Mouse (Mus musculus): Measurements from ENCODE around the gene Cxcl3. TPM values are rescaled to one million over a fixed set of nuclear protein-coding genes. Genes with fewer than 3 reads are reported as not detected.
"Not testable (repeated sequence)": the region's sequence is repeated elsewhere in the genome, so short reads cannot be mapped to it uniquely, and the experiment has no call there.

Gene Cxcl3
- total RNA-seq, 2 experiments from 2014 or later = not detected

GRCm38 (mm10) chr5:90790074-90790502 lies 4.2 kb downstream of the Cxcl3 start:
- no peak for DNase-seq

- no peak for DNase-seq
Measured at GRCm38 (mm10) chr5:90794195-90794625, 8.3 kb downstream of the Cxcl3 start, which contains the start of gene Cxcl15. TSS of gene Cxcl15 (plus strand) at chr5:90794534.

GRCm38 (mm10) chr5:90795392-90795791 lies 9.5 kb downstream of the Cxcl3 start:
- not testable (repeated sequence) for DNase-seq

GRCm38 (mm10) chr5:90804574-90804973 lies 18.7 kb downstream of the Cxcl3 start:
- no peak for DNase-seq

GRCm38 (mm10) chr5:90806050-90806449 lies 20.1 kb downstream of the Cxcl3 start:
- DNase-seq = no peak

- no peak for DNase-seq
Measured at GRCm38 (mm10) chr5:90807176-90807950, 21.5 kb downstream of the Cxcl3 start.

GRCm38 (mm10) chr5:90819756-90820155 lies 33.9 kb downstream of the Cxcl3 start:
- no peak for DNase-seq

GRCm38 (mm10) chr5:90832145-90832767 lies 46.4 kb downstream of the Cxcl3 start:
- peak; percentile 10 for DNase-seq

- no peak for DNase-seq
Measured at GRCm38 (mm10) chr5:90832768-90833388, 47.0 kb downstream of the Cxcl3 start.

- no peak for DNase-seq
Measured at GRCm38 (mm10) chr5:90834436-90834835, 48.5 kb downstream of the Cxcl3 start.

- peak; percentile 47 for DNase-seq
Measured at GRCm38 (mm10) chr5:90838582-90838981, 52.7 kb downstream of the Cxcl3 start.

Small RNAs within 50 kb of the gene (microRNA-seq; reads per million reads assigned to microRNA genes)
- gene Gm24322 = 0 reads per million in 2 experiments

Other genes with a start within 250 kb of the Cxcl3 start
- not detected for gene 5830473C10Rik, start 225.0 kb upstream of the Cxcl3 start, total RNA-seq (2021)
- under 1 TPM; 0.17 to 0.23 TPM for gene Rassf6, start 145.4 kb upstream of the Cxcl3 start, total RNA-seq (2021)
- not detected for gene Cxcl5, start 26.7 kb upstream of the Cxcl3 start, total RNA-seq (2021)
- gene Ppbp, start 17.6 kb upstream of the Cxcl3 start, total RNA-seq (2021) = 1 to 10 TPM; 1.7 to 2.9 TPM
- 10 to 100 TPM; 21.6 to 22.8 TPM for gene Pf4, start 13.7 kb upstream of the Cxcl3 start, total RNA-seq (2021)
- not detected for gene Cxcl15, start 8.4 kb downstream of the Cxcl3 start, total RNA-seq (2021)
- gene Cxcl1, start 105.1 kb downstream of the Cxcl3 start, total RNA-seq (2021) = under 1 TPM; 0.45 to 0.72 TPM
- not detected for gene Cxcl2, start 117.8 kb downstream of the Cxcl3 start, total RNA-seq (2021)
- gene Mthfd2l, start 145.0 kb downstream of the Cxcl3 start, total RNA-seq (2021) = 10 to 100 TPM; 17.6 to 19.2 TPM
- under 1 TPM; 0.47 to 0.60 TPM for gene Epgn, start 241.4 kb downstream of the Cxcl3 start, total RNA-seq (2021)

Data from heart, postnatal 4 days (tissue).